Mouse (Mus musculus): Measurements from ENCODE around the gene Idh2.

GRCm38 (mm10) chr7:80055781-80056180 lies 59.4 kb downstream of the Idh2 start:
- TF ChIP-seq POLR2A (IDR thresholded peaks at IDR 0.05; ENCODE audit: extremely low read depth, insufficient read depth, low read length) (no peak), CTCF (IDR thresholded peaks at IDR 0.05; ENCODE audit: extremely low read depth, insufficient read depth, low read length) (no peak)
